Mouse (Mus musculus) hindbrain, embryonic 11.5 days (tissue): ENCODE measurements around the gene Aftph. TPM values are rescaled to one million over a fixed set of nuclear protein-coding genes. Genes with fewer than 3 reads are reported as not detected.
A peak's percentile ranks its signal among the peaks of the same experiment; 100 is the strongest.

Source experiments
- ATAC-seq: fragments of 200-750 bp; cut with Nextera tagmentation; 2 replicates; pipeline ENCODE4 v1.8.0; 2017; ENCODE audit warnings: mild to moderate bottlenecking, moderate TSS enrichment, moderate library complexity; ENCODE audit not compliant: low FRiP score
- DNase-seq: peaks from one replicate; pipeline ENCODE4 v3.0.0-alpha.2; 2015; ENCODE audit warnings: low spot score
- H3K27ac ChIP-seq: fragments of 300-500 bp; sonication (generic); 2 replicates; pipeline ENCODE4 v1.5.1; 2014; ENCODE audit warnings: mild to moderate bottlenecking, low read depth, low read length
- H3K27me3 ChIP-seq: fragments of 300-500 bp; sonication (generic); 2 replicates; pipeline ENCODE4 v1.6.1; 2014; ENCODE audit warnings: mild to moderate bottlenecking, low read length, moderate library complexity, mixed read lengths; ENCODE audit not compliant: control insufficient read depth, insufficient read depth
- H3K36me3 ChIP-seq: fragments of 300-500 bp; sonication (generic); 2 replicates; pipeline ENCODE4 v1.6.1; 2014; ENCODE audit warnings: mild to moderate bottlenecking, low read length, moderate library complexity, mixed read lengths; ENCODE audit not compliant: control insufficient read depth, insufficient read depth
- H3K4me1 ChIP-seq: fragments of 300-500 bp; sonication (generic); replicated peaks from 2 replicates; pipeline ENCODE4 v1.6.1; 2014; ENCODE audit warnings: low read length, mixed read lengths; ENCODE audit not compliant: control insufficient read depth, insufficient read depth
- H3K4me2 ChIP-seq: fragments of 300-500 bp; sonication (generic); replicated peaks from 2 replicates; pipeline ENCODE4 v1.6.1; 2014; ENCODE audit warnings: mild to moderate bottlenecking, low read depth, low read length
- H3K4me3 ChIP-seq: fragments of 300-500 bp; sonication (generic); 2 replicates; pipeline ENCODE4 v1.5.1; 2014; ENCODE audit warnings: low read depth, low read length
- H3K9ac ChIP-seq: fragments of 300-500 bp; sonication (generic); 2 replicates; pipeline ENCODE4 v1.6.1; 2014; ENCODE audit warnings: low read depth, low read length
- H3K9me3 ChIP-seq: fragments of 300-500 bp; sonication (generic); 2 replicates; pipeline ENCODE4 v1.6.1; 2016; ENCODE audit warnings: low read length; ENCODE audit not compliant: control insufficient read depth
- WGBS: fragments of 180-500 bp; shearing (Covaris S2); extraction: QIAGEN DNeasy Blood & Tissue Kit; methylation state at CpG from one replicate; pipeline ENCODE4 v1.1.7; 2014; 5-methylcytosine and 5-hydroxymethylcytosine counted together
- polyA plus RNA-seq: library from polyadenylated mRNA; unstranded; fragments of >200 nt; fragmentation: Nextera tagmentation; extraction: Ambion mirVana; gene quantifications from 2 replicates; pipeline ENCODE4 v1.2.1, GENCODE M21; 2014

The Aftph gene
- polyA plus RNA-seq = 29.2 and 31.3 TPM in 2 replicates

DNA sequence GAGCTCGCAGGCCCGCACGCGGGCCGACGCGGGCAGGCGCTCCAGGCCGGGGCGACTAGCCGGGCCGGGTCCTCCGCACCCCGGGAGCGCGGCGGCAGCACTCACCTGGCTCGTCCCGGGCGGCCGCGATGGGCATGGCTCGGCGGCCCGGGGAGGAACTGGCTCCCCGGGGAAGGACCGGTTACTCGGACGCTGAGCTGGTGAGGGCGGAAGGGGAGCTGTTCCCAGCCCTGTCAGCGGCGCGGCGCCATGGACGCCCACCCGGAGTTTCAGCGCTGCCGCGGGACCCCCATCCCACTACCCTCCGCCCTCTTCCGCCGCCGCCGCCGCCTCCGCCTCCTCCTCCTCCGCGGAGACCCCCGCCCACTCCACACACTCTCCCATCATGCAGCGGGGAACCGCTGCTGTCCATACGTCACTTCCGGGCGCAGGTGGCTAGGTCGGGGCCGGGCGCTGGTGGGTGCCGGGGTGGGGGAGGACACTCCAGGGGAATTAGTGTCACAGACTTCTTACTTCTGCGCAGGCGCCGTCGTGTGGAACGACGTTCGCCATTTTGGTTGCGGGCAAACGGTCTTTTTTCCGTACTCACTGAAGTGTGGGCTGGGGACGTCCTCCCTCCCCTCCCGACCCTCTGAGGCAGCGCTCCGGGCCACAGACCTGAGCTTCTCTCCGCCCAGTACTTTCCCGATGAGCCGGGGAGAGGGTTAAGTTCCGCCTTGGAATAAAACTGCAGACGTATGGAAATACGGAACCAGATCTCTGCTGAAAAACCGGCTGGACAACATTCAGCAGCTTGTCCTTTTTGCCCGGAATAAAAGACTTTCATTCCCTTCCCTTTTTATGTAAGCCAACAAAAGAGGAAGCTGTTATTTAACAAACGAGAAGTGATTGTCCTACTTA lies at the start of gene Aftph:
TSS of gene Aftph (minus strand) at position 389 of the 900 bp plus-strand sequence.
- under 1% methylated on average over 60 of the region's 81 CpGs for WGBS
- Histone ChIP-seq H3K4me3 (peak within 1 kb of the TSS; percentile 75), H3K27me3 (no peaks in the 10 kb centered on the region), H3K36me3 (no peaks in the 10 kb centered on the region), H3K4me2 (peak within 1 kb of the TSS; percentile 64), H3K9ac (peak within 1 kb of the TSS; percentile 65), H3K4me1 (no peaks in the 10 kb centered on the region), H3K27ac (peak within 1 kb of the TSS; percentile 95), H3K9me3 (no peaks in the 10 kb centered on the region)
- DNase-seq (peak; percentile 99), ATAC-seq (peak; percentile 99)

- Histone ChIP-seq H3K36me3 (no peaks in the 10 kb centered on the region), H3K9ac (no peak overlapping the region), H3K4me3 (no peak overlapping the region), H3K27ac (no peak overlapping the region), H3K27me3 (no peaks in the 10 kb centered on the region), H3K4me2 (no peak overlapping the region), H3K9me3 (no peaks in the 10 kb centered on the region), H3K4me1 (no peaks in the 10 kb centered on the region)
- no peak for DNase-seq
- 86% methylated on average over 1 of the region's 1 CpGs for WGBS
- no peak for ATAC-seq
These were observed 47.6 kb upstream of the Aftph start for GRCm38 (mm10) chr11:20789015-20789414.

- Histone ChIP-seq H3K9ac (no peak overlapping the region), H3K4me3 (no peak overlapping the region), H3K9me3 (no peaks in the 10 kb centered on the region), H3K4me2 (no peak overlapping the region), H3K4me1 (no peaks in the 10 kb centered on the region), H3K36me3 (no peaks in the 10 kb centered on the region), H3K27me3 (no peaks in the 10 kb centered on the region), H3K27ac (no peak overlapping the region)
- DNase-seq (no peak), ATAC-seq (no peak)
- WGBS = 89% methylated on average over 3 of the region's 3 CpGs
These were observed 46.7 kb upstream of the Aftph start for GRCm38 (mm10) chr11:20788070-20788469.

DNA sequence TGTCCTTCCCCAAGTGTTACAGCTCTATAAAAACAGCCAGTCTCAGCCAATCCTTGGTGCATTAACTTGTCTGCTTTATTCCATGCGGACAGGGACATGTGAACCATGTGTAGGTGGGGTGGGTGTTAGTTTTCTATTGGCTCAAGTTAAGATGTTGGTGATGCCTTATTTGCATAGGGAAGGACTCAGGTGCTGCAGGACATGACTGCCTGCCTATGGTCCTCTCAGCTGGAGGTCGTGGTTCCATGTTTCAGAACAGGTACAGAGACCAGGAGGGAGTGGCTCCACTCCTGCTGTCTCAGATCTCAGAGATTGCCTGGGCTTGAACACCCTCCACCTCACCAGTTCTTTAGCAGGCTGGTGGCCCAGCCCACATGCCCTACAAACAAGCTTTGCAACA lies 44.8 kb upstream of the Aftph start:
- Histone ChIP-seq H3K4me3 (no peak overlapping the region), H3K36me3 (no peaks in the 10 kb centered on the region), H3K4me1 (no peaks in the 10 kb centered on the region), H3K27ac (no peak overlapping the region), H3K27me3 (no peaks in the 10 kb centered on the region), H3K9ac (no peak overlapping the region), H3K4me2 (no peak overlapping the region), H3K9me3 (no peaks in the 10 kb centered on the region)
- no peak for ATAC-seq
- DNase-seq = no peak
- WGBS = 57% methylated on average over 2 of the region's 2 CpGs

DNA sequence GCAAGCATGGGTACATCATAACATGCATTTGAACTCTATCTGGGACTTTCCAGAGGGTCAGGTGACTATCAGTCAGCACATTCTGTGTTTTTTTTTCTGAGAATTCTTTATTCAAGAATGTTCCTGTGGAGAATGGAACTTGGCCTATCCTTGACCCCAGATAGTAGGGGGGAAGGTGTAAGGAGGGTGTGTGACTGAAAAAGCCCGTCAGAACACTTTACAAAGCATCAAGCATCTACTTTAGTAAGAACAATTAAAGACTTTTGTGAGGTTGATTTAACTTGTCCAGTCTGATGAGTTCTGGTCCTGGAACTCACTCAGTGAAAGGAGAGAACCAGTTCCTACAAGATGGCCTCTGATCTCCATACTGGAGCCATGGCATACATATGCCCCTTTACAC lies 43.8 kb upstream of the Aftph start:
- 73% methylated on average over 1 of the region's 1 CpGs for WGBS
- H3K27me3 ChIP-seq = no peaks in the 10 kb centered on the region
- H3K4me1 ChIP-seq = no peaks in the 10 kb centered on the region
- H3K36me3 ChIP-seq = no peaks in the 10 kb centered on the region
- no peak for DNase-seq
- H3K9ac ChIP-seq = no peak overlapping the region
- no peak for ATAC-seq
- no peak overlapping the region for H3K4me2 ChIP-seq
- H3K9me3 ChIP-seq = no peaks in the 10 kb centered on the region
- H3K4me3 ChIP-seq = no peak overlapping the region
- no peak overlapping the region for H3K27ac ChIP-seq

- no peaks in the 10 kb centered on the region for H3K4me1 ChIP-seq
- H3K27me3 ChIP-seq = no peaks in the 10 kb centered on the region
- no peak overlapping the region for H3K27ac ChIP-seq
- no peak overlapping the region for H3K4me3 ChIP-seq
- H3K36me3 ChIP-seq = no peaks in the 10 kb centered on the region
- H3K4me2 ChIP-seq = no peak overlapping the region
- WGBS = 83% methylated on average over 6 of the region's 6 CpGs
- no peaks in the 10 kb centered on the region for H3K9me3 ChIP-seq
- DNase-seq = no peak
- no peak for ATAC-seq
- H3K9ac ChIP-seq = no peak overlapping the region
These were observed 43.4 kb upstream of the Aftph start for GRCm38 (mm10) chr11:20784776-20785175.

- ATAC-seq = no peak
- no peak overlapping the region for H3K4me2 ChIP-seq
- no peak overlapping the region for H3K27ac ChIP-seq
These were observed 42.1 kb upstream of the Aftph start for GRCm38 (mm10) chr11:20783467-20783866.

GRCm38 (mm10) chr11:20782620-20783019 lies 41.2 kb upstream of the Aftph start:
- no peak for DNase-seq
- Histone ChIP-seq H3K27ac (no peak overlapping the region), H3K36me3 (no peaks in the 10 kb centered on the region), H3K4me2 (no peak overlapping the region), H3K4me3 (no peak overlapping the region), H3K9ac (no peak overlapping the region), H3K27me3 (no peaks in the 10 kb centered on the region), H3K4me1 (no peaks in the 10 kb centered on the region), H3K9me3 (no peaks in the 10 kb centered on the region)
- ATAC-seq = no peak
- 66% methylated on average over 2 of the region's 2 CpGs for WGBS

More at GRCm38 (mm10) chr11:20783467-20783866, 42.1 kb upstream of the Aftph start:
- no peak overlapping the region for H3K9ac ChIP-seq
- no peaks in the 10 kb centered on the region for H3K9me3 ChIP-seq
- DNase-seq = no peak
- no peaks in the 10 kb centered on the region for H3K36me3 ChIP-seq
- WGBS = 94% methylated on average over 1 of the region's 1 CpGs
- no peaks in the 10 kb centered on the region for H3K27me3 ChIP-seq
- H3K4me1 ChIP-seq = no peaks in the 10 kb centered on the region
- no peak overlapping the region for H3K4me3 ChIP-seq

DNA sequence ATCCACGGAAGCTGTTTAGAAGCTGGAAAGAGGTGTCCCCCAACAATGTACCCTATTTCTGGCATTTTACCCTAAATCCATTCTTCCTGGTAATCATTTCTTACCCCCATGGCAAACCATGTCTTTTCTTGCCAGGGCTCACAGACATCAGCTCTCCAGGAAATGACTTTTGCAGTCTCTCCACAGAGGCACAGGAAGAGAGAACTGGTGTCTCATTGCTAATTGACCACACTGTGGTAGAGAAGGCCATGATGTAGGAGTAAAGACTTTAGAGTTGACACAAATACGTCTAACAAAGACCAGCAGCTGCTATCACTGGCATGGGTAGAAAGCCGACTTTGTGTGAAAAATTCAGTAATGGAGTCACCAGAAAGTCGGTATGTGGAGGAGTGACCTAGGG lies 38.9 kb upstream of the Aftph start:
- no peaks in the 10 kb centered on the region for H3K4me1 ChIP-seq
- H3K9me3 ChIP-seq = no peaks in the 10 kb centered on the region
- H3K27me3 ChIP-seq = no peaks in the 10 kb centered on the region
- no peak overlapping the region for H3K4me3 ChIP-seq
- no peaks in the 10 kb centered on the region for H3K36me3 ChIP-seq
- no peak overlapping the region for H3K9ac ChIP-seq
- H3K27ac ChIP-seq = no peak overlapping the region
- ATAC-seq (no peak), DNase-seq (no peak)
- 85% methylated on average over 4 of the region's 4 CpGs for WGBS
- H3K4me2 ChIP-seq = no peak overlapping the region
